ENCODE assay signal across 27 mouse cellular contexts in the genomic region with DNA sequence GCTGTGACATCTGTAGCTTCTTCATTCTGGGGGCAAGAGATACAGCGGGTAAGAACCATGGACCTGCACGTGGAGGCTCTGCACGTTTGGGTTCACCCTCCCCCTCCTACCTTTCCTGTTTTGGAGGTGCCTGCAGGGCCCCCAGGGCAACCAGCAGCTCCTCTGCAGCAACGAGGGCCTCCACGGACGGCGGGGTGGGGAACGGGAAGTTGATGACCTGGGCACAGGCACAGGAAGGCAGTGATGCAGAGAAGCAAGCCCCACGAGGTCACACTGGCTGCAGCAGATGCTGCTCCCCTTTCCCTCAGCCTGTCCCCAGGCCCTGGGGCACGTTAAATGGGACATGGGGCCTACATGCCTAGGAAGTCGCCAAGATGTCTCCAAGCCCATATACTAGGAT. TPM values are rescaled to one million over a fixed set of nuclear protein-coding genes. Genes with fewer than 3 reads are reported as not detected.
DNase-seq lines count a peak whose midpoint lies in the region; ATAC-seq and TF ChIP-seq lines count a peak whose summit lies in the region.
"Had no signal": no experiment of that assay in that cellular context is flagged by ENCODE, and none has a peak within 500 bp of the region (broad histone marks: within the 10 kb centered on the region; RNA-seq: fewer than 3 reads in every experiment).

No protein-coding gene starts in this region.

- 28% methylated on average over 11 of the region's 11 CpGs for WGBS in cerebellum, adult 2 months

- H3K4me3 ChIP-seq in cerebellum, adult 2 months (replicated peaks; ENCODE audit: insufficient read depth, low read depth, low read length): no peak overlapping the region
- H3K4me3 ChIP-seq: erythroblast, embryonic 14.5 days; forebrain, embryonic 12.5 days; hindbrain, embryonic 12.5 days; intestine, embryonic 15.5 days; limb, embryonic 10.5 days; limb, embryonic 15.5 days; liver, embryonic 15.5 days; neural tube, embryonic 15.5 days; stomach, embryonic 15.5 days had no signal

- ATAC-seq in megakaryocyte progenitor cell, adult 5-6 weeks (replicated peaks; ENCODE audit: poor library complexity): peak; percentile 15; the same call in 1 of the 2 replicates
- ATAC-seq: hindbrain, postnatal 0 days; intestine, embryonic 15.5 days had no signal

- peak overlapping the region; percentile 74 for H3K27ac ChIP-seq in cerebellum, adult 2 months (ENCODE audit: insufficient read depth, low read length)
- H3K27ac ChIP-seq: forebrain, embryonic 12.5 days; hindbrain, embryonic 12.5 days; hindbrain, postnatal 0 days; intestine, embryonic 15.5 days; kidney, postnatal 0 days; limb, embryonic 10.5 days; limb, embryonic 15.5 days; liver, embryonic 15.5 days; neural tube, embryonic 15.5 days; stomach, embryonic 15.5 days had no signal

- no peak for TF ChIP-seq POLR2A in cerebellum, adult 2 months (IDR thresholded peaks at IDR 0.05; ENCODE audit: borderline replicate concordance, insufficient read depth, low read length)

- no peak for DNase-seq in cerebellum, adult 2 months
- no peak for DNase-seq in cerebellum, adult 9-10 months
- peak; percentile 49 to 60 for DNase-seq in spleen, postnatal 36 days (ENCODE audit: low spot score in 2 of 2)
- DNase-seq in spleen, postnatal 10 days (ENCODE audit: low spot score in 2 of 2): no peak
- DNase-seq in heart, postnatal 14 days: no peak
- DNase-seq in embryo, embryonic 11 days: no peak
- DNase-seq: adrenal gland, adult 8-10 months; gastrocnemius, postnatal 10 days; kidney, adult 8-10 months; kidney, postnatal 4 days; layer of hippocampus, postnatal 36 days; lung, postnatal 36 days; midbrain, embryonic 14.5 days; right cerebral cortex, postnatal 25 days; thymus, postnatal 14 days had no signal

- TF ChIP-seq CTCF in cerebellum, adult 2 months (IDR thresholded peaks at IDR 0.05; ENCODE audit: borderline replicate concordance, insufficient read depth, low read depth, low read length): no peak

- no peaks in the 10 kb centered on the region for H3K27me3 ChIP-seq in cerebellum, adult 2 months (ENCODE audit: control insufficient read depth, insufficient read depth, low read length)
- H3K27me3 ChIP-seq: forebrain, embryonic 12.5 days; hindbrain, embryonic 12.5 days; intestine, embryonic 15.5 days; limb, embryonic 15.5 days; liver, embryonic 15.5 days; neural tube, embryonic 15.5 days; stomach, embryonic 15.5 days had no signal

- intact Hi-C loops in heart, postnatal 14 days (cut with DNase I): no loop called here

- H3K4me1 ChIP-seq in cerebellum, adult 2 months (ENCODE audit: control insufficient read depth, insufficient read depth, low read length): peaks cover 16% of the 10 kb centered on the region
- H3K4me1 ChIP-seq: forebrain, embryonic 12.5 days; hindbrain, embryonic 12.5 days; intestine, embryonic 15.5 days; limb, embryonic 10.5 days; limb, embryonic 15.5 days; liver, embryonic 15.5 days; neural tube, embryonic 15.5 days; stomach, embryonic 15.5 days had no signal

RNA-seq across cellular contexts. Expression of a gene that starts 14.8 kb away (rescaled TPM):
- polyA plus RNA-seq in cerebellum, adult 2 months (2012; rRNA removed): 19.6 and 21.4 TPM in 2 replicates
- total RNA-seq in megakaryocyte progenitor cell, adult 5-6 weeks (2015): 18.9 and 20.0 TPM in 2 replicates
- 47.9 and 56.5 TPM in 2 replicates for total RNA-seq in megakaryocyte progenitor cell, adult 5-6 weeks (2017)
- 10 to 100 TPM; 10.8 to 11.5 TPM for total RNA-seq in heart, postnatal 14 days (2021)

RNA-seq across cellular contexts. Expression of a gene that starts 22.2 kb away (rescaled TPM):
- polyA plus RNA-seq in cerebellum, adult 2 months (2012; rRNA removed): 37.1 and 39.1 TPM in 2 replicates
- total RNA-seq in megakaryocyte progenitor cell, adult 5-6 weeks (2015): 53.2 and 60.7 TPM in 2 replicates
- 27.7 and 31.0 TPM in 2 replicates for total RNA-seq in megakaryocyte progenitor cell, adult 5-6 weeks (2017)
- total RNA-seq in heart, postnatal 14 days (2021): 10 to 100 TPM; 48.0 to 62.4 TPM

RNA-seq across cellular contexts. Expression of a gene that starts 29.1 kb away (rescaled TPM):
- polyA plus RNA-seq in cerebellum, adult 2 months (2012; rRNA removed): 1,009 and 1,093 TPM in 2 replicates
- total RNA-seq in megakaryocyte progenitor cell, adult 5-6 weeks (2015): 172 and 201 TPM in 2 replicates
- total RNA-seq in megakaryocyte progenitor cell, adult 5-6 weeks (2017): 204 and 293 TPM in 2 replicates
- total RNA-seq in heart, postnatal 14 days (2021): 1,000 to 10,000 TPM in 1 of 2 experiments, 100 to 1,000 TPM in 1; 947 to 1,009 TPM

RNA-seq across cellular contexts. Expression of a gene that starts 30.0 kb away (rescaled TPM):
- polyA plus RNA-seq in cerebellum, adult 2 months (2012; rRNA removed): 0.28 and 0.41 TPM in 2 replicates
- total RNA-seq in megakaryocyte progenitor cell, adult 5-6 weeks (2015): not detected in 2 replicates
- 0.91 and 1.3 TPM in 2 replicates for total RNA-seq in megakaryocyte progenitor cell, adult 5-6 weeks (2017)
- total RNA-seq in heart, postnatal 14 days (2021): under 1 TPM in 1 of 2 experiments, not detected in 1; 0.24 TPM
- total RNA-seq: hindbrain, postnatal 0 days; layer of hippocampus, postnatal 36 days had no signal

RNA-seq across cellular contexts. Expression of a gene that starts 56.5 kb away (rescaled TPM):
- 47.4 and 48.5 TPM in 2 replicates for polyA plus RNA-seq in cerebellum, adult 2 months (2012; rRNA removed)
- total RNA-seq in megakaryocyte progenitor cell, adult 5-6 weeks (2015): 3.8 and 6.0 TPM in 2 replicates
- total RNA-seq in megakaryocyte progenitor cell, adult 5-6 weeks (2017): 10.4 and 12.7 TPM in 2 replicates
- 1 to 10 TPM; 4.0 to 4.8 TPM for total RNA-seq in heart, postnatal 14 days (2021)

Comparison
In these comparisons a context has a peak if more than half of its experiments do, and no peak if none do; other contexts are left out.
1. DNase-seq: peak in spleen, postnatal 36 days (2 of 2); none in cerebellum, adult 2 months (0 of 2), cerebellum, adult 9-10 months (single experiment), spleen, postnatal 10 days (0 of 2), heart, postnatal 14 days (0 of 2) and embryo, embryonic 11 days (single experiment).